Mouse (Mus musculus): ENCODE measurements around the gene Bicra.

DNA sequence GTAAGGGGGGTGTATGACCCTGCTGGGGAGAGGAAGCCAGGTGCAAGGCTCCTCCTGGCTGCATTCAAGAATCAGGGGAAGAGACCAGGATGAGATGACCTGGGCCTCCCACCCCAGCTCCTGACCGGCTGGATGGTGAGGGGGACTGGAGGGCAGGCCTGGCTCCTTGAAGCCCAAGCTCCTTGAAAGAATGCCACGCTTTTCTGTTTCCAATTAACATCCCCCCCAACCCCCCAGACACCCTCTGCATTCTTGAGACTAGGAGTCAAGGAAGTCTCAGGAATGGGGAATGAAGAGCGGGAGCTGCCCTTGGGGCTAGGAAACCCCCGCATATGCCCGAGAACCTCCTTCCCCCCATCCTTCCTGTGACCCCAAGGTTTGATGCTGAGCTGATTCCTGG lies 3.2 kb downstream of the Bicra start:
- no peak for TF ChIP-seq CTCF (IDR thresholded peaks at IDR 0.05; ENCODE audit: low read depth)
- no peak for TF ChIP-seq EP300 (IDR thresholded peaks at IDR 0.05; ENCODE audit: low read depth)

Data from heart, postnatal 0 days (tissue).